Mouse (Mus musculus) mesoderm, embryonic 11.5 days (tissue): ENCODE measurements around the gene Noa1.
A peak's percentile ranks its signal among the peaks of the same experiment; 100 is the strongest.

Experiments
- DNase-seq: peaks from one replicate; pipeline ENCODE4 v3.0.0-alpha.2; 2012; ENCODE audit warnings: low read depth, low spot score

The Noa1 gene

DNA sequence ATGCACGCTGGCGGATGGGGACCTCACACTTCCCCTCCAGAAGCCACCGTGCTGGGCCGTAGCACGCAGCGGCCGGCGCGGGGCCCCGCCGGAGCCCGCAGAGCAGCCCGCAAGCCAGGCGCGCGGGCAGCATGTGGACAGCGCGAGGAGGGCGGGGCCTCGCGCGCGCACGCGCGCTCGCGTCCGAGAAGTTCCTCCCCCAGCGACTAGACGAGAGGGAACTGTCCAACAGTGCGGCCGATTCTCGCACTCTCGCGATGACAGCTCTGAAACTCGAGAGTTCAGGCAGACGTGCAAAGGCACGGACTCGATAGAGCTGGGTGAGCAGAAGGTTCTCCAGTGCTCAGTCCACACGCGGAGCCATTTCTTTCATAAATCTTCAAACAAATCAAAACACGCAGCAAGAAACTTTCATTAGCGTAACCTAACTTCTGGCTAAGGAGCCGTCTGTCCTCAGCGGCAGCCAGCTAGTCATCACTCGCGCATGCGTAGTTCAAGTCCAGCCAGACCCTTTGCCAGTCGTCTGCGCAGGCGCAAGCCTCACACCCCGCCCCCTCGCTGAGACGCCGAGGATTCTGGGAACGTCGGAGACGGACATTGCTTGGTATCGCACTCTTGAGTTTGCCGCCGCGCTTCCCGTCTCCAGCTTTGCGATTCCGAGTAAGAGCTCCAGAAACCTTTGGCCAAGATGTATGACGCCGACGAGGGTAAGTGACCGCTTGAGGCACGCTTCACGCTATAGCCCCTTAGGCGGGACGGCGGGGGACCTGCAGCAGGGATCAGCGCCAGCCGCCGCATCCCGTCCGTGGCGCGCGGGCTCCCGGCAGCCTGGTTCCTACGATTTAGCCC lies at the start of gene Noa1, which contains the start of gene Polr2b:
Gene Noa1, minus strand, starts transcription at position 161 of the 849 bp plus-strand sequence.
Gene Polr2b, plus strand, starts transcription at position 224 of the 849 bp plus-strand sequence.
- DNase-seq, result peak; percentile 99

GRCm38 (mm10) chr5:77358347-77358746 lies 48.5 kb upstream of the Noa1 start:
- peak; percentile 69 for DNase-seq

GRCm38 (mm10) chr5:77357405-77358149 lies 47.7 kb upstream of the Noa1 start:
- peak; percentile 56 for DNase-seq

- no peak for DNase-seq
Observed at GRCm38 (mm10) chr5:77355307-77356265, 45.7 kb upstream of the Noa1 start.

DNA sequence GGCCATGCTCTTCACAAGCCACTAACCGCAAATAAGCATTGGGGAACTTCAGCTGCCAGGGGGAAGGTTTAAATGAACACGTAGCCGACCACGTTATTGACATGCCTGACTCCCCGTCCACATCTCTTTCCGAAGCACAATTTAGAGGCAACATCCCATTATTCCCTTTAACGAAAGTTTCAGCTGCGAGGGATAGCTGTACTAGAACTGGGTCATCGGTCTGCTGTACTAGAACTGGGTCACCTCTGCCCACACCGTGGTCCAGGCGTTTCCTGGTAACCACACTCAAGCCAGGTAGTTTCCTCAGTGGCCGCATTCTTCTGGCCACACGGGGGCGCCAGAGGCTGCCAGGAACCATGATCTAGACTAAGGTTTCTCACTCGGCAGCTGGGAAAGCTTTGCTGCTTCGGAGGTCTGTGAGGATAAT lies 44.5 kb upstream of the Noa1 start:
- peak; percentile 89 for DNase-seq

DNA sequence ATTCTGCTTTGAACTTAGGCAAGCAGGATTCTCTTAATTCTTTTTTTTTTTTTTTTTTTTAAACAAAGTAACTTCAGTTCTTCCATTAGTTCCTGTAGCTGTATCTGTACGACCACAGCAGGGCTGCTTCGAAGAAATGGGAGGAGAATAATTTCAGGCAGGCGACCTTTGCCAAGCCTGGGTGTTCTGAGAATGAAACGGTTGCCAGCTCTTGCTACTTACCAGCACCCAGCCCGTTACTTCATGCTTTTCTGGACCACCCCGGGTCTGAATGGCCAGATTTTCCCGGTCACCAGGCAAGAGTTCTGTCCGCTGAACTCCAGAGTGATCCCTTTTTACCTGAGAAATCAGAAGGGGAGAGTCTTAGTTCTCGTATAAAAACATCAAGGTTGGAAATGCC lies 41.8 kb upstream of the Noa1 start:
- no peak for DNase-seq

GRCm38 (mm10) chr5:77349971-77350658 lies 40.2 kb upstream of the Noa1 start:
- DNase-seq, result no peak

DNA sequence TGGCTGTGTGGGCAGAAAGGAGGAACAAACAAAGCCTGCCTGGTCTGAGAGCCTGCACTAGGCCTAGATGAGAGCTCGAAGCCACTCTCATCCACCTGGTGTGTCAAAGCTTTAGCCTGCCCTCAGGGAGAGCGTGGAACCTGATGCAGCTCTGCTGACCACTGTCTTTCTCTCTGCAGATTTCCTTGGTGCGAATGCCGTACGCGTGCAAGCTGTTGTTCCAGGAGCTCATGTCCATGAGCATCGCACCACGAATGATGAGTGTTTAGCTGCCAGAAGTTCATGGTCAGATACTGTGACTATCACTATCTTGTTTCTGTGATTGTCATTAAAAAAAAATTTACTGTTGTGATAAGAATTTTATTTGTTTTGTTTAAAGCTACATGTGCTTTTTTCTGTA lies 39.0 kb upstream of the Noa1 start:
- DNase-seq, result no peak

- no peak for DNase-seq
Observed at GRCm38 (mm10) chr5:77340033-77340432, 30.1 kb upstream of the Noa1 start.

GRCm38 (mm10) chr5:77330154-77330553 lies 20.3 kb upstream of the Noa1 start:
- DNase-seq, result no peak

DNA sequence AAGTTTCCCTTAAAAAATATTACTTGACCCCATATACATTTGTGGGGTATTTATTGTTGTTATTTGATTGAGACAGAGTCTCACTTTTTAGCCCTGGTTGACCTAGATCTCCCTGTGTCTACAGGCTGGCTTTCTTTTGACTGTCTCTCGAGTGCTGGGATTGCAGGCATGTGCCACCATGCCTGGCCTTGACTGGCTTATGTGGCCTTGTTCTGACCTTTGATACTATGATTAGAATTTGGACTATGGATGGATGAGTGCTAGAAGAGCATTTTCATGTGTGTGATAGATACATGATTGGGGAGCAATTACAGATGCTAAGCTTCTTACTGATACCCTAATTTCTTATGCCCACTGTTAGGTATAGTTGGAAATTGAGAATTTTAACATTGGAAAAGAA lies 15.1 kb upstream of the Noa1 start:
- no peak for DNase-seq

GRCm38 (mm10) chr5:77314986-77315385 lies 5.1 kb upstream of the Noa1 start:
- DNase-seq, result no peak

GRCm38 (mm10) chr5:77314206-77314605 lies 4.3 kb upstream of the Noa1 start:
- DNase-seq, result no peak

DNA sequence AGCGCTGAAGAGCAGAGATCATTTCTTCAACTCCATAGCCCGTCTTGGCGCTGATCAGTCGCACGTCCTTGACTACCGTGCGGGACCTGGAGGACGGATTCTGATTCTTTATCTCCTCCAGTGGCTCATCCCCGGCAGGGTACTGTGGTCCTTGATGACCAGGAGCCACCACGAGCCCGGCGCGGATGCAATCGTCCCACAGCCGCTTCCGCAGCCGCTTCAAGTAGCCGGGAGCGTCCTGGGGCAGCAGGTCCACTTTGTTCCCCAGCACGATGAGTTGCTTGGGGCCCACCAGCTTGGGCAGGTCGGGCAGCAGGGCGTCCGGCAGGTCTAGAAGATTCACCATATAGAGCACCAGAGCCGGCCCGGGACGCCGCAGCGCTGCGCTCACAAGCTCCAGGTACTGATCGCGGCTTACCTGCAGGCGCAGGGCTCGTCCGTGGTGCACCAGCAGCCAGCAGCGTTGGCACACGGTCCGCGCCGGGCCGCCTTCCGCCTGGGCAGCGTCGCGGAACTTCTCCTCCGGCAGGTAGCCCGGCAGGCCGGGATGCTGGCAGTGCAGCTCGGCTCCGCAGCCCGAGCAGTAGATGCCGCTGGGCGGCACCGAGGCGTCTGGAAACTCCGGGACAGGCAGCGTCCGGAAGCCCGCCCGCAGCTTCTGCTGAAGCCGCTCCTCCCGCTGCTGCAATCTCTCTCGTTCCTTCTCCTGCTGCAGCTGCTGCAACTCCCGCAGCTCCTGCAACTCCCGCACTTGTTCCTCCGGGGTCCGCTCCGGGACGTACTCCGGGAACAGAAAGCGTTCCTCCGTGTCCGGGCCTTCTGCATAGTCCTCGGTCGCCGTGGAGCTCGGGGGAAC lies 605 bp downstream of the Noa1 start:
- DNase-seq, result peak; percentile 6

GRCm38 (mm10) chr5:77307821-77308553 lies 1.9 kb downstream of the Noa1 start:
- DNase-seq, result no peak

GRCm38 (mm10) chr5:77301296-77301903 lies 8.5 kb downstream of the Noa1 start:
- DNase-seq, result no peak

GRCm38 (mm10) chr5:77299486-77299885 lies 10.4 kb downstream of the Noa1 start:
- no peak for DNase-seq

DNA sequence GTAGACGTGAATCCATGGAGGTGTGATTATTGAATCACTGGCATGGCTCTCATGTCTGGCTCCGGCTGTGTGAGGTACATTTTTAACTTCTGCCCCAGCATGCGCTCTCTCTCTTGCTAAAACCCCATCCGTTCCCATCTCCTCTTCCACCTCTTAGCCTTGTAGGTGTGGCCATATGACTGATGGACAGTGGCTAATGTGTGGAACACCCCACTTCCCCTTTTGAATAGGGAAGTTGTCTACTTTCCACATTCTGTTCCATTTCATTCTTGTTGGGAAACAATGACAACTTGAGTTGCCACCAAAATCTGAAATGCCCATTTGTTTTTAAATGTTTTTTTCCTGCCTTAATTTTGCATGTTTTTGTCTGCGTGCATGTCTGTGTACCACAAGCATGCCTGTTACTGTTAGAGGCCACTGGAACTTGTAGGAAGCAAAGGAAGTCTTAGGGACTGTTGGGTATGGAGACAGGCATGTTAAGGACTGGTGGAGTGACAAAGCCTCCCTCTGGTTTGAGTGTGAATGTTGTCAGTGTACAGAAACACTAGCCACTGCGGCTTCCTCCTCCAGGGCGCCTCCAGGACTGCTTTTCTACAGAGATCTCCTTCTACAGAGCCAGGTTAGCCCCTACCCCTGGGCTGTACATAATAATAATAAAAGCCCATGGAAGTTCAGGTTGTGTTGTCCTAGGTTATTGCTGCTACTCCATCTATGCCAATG lies 16.9 kb downstream of the Noa1 start:
- no peak for DNase-seq
